ENCODE assay signal across 15 mouse cellular contexts in the genomic region with DNA sequence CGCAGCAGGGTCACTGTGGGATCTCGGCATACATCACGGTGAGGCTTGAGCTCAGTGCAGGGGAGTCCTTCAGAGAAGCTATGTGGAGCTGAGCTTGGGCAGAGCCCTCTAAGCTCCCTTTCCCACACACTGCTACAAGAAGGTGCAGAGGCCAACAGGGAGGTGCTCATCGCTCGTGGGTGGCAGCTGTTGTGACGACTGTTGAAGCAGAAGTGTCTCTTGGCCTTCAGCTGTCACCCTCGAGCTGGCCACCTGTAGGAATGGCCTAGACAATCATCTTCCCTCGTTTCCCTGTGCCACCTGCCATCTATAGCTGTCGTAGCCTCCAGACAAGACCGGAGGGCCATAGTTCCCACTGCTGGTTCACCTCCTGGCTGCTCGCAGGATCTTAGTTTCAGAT.
"Had no signal": no experiment of that assay in that cellular context is flagged by ENCODE, and none has a peak within 500 bp of the region (broad histone marks: within the 10 kb centered on the region; RNA-seq: fewer than 3 reads in every experiment).

No protein-coding gene starts in this region.

- H3K27ac ChIP-seq: neural tube, embryonic 15.5 days; stomach, embryonic 15.5 days; stomach, postnatal 0 days had no signal

- H3K4me3 ChIP-seq: neural tube, embryonic 15.5 days; stomach, embryonic 15.5 days had no signal

- H3K4me2 ChIP-seq: neural tube, embryonic 15.5 days; stomach, embryonic 15.5 days had no signal

- H3K27me3 ChIP-seq: neural tube, embryonic 15.5 days; stomach, embryonic 15.5 days had no signal

- H3K9me3 ChIP-seq: neural tube, embryonic 15.5 days; stomach, embryonic 15.5 days had no signal

- H3K36me3 ChIP-seq: neural tube, embryonic 15.5 days had no signal

- DNase-seq: retina, postnatal 1 day; right cerebral cortex, adult 18-20 months; right cerebral cortex, postnatal 14 days; right cerebral cortex, postnatal 25 days; right cerebral cortex, postnatal 4 days; spleen, adult 18-20 months; thymus, adult 18-20 months; thymus, adult 2 months; thymus, postnatal 14 days; thymus, postnatal 25 days; thymus, postnatal 36 days; thymus, postnatal 4 days had no signal

- H3K9ac ChIP-seq: neural tube, embryonic 15.5 days; stomach, embryonic 15.5 days had no signal
